Mouse (Mus musculus) gastrocnemius, postnatal 4 days (tissue): ENCODE data around the gene Il22ra1. TPM values are rescaled to one million over a fixed set of nuclear protein-coding genes. Genes with fewer than 3 reads are reported as not detected.
"Not testable (repeated sequence)": the region's sequence is repeated elsewhere in the genome, so short reads cannot be mapped to it uniquely, and the experiment has no call there.

Experiments used
- DNase-seq, 2 experiments: peaks; one replicate each; pipeline ENCODE4 v3.0.0; 2021 to 2022; ENCODE audit warnings: low spot score in 2 of 2, mixed read lengths in 2 of 2
- long read RNA-seq, 2 experiments: library from polyadenylated mRNA; stranded (forward); transcript quantifications; one replicate each; pipeline ENCODE4 v2.0.0; 2021
- total RNA-seq, 2 experiments: library from RNA; stranded (reverse); gene quantifications; 2 replicates each; pipeline ENCODE4 v1.2.3; 2021

Il22ra1 gene
- under 1 TPM in 1 of 2 experiments, not detected in 1; 0.20 TPM for total RNA-seq
- long read RNA-seq, experiment 1 = 0 reads
- long read RNA-seq, experiment 2 = 0 reads

DNA sequence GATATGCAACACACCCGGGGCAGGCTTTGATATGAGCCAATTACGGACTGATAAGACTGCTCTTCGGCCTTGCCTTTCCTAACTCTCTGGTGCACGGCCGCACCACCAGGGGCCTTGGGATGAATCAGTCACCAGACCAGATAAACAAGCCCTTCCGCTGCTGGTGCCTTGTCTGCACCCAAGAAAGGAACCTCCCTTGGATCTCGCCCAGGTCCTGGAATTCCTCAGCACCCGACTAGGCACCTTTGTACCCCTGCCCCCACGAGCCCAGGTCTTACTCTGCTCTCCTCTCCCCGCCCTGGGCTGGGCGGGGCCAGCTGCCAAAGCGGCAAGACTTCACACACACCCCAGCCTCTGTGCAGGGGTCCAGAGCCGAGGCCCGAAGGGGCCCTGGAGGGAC lies at the start of gene Il22ra1:
Il22ra1 (plus strand) TSS at position 356 of the 400 bp plus-strand sequence.
- DNase-seq = no peak

- no peak for DNase-seq
Measured at GRCm38 (mm10) chr4:135679316-135679715, 48.7 kb upstream of the Il22ra1 start.

DNA sequence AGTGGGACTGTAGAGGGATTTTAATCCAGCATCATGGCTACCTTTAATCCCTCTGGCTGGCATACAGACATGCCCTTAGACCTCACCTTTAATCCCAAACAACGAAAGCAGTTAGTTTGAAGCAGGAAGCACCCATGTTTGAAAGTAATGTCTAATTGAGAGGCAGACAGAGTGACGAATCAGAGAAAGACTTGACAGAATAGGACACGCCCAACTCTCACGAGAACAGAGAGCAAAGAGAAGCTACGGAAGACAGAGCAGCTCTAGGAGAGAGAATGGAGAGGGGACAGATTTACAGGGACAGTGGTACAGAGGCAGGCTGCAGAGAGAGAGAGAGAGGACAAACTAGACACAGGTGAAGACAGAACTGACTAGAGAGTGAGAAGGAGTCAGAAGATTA lies 46.2 kb upstream of the Il22ra1 start:
- DNase-seq = no peak

GRCm38 (mm10) chr4:135683553-135683952 lies 44.4 kb upstream of the Il22ra1 start:
- no peak for DNase-seq

DNA sequence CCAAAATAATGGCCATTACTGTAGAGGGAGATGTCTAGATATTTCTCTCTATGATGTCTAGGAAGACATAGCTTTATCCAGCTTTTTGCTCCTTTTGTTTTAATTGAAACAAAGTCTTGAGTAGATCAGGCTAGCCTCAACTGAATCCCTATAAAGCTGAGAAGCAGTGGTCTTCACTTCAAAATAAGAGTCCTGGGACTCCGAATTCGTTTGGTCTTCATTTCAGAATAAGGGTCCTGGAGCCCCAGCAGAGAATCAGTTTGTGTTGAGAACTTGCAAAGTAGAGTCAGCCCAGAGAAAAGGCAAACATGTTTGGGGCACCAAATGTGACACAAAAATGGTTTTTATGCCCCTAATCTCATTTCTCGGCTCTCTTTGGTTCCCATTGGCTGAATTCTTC lies 43.2 kb upstream of the Il22ra1 start:
- DNase-seq = no peak

DNA sequence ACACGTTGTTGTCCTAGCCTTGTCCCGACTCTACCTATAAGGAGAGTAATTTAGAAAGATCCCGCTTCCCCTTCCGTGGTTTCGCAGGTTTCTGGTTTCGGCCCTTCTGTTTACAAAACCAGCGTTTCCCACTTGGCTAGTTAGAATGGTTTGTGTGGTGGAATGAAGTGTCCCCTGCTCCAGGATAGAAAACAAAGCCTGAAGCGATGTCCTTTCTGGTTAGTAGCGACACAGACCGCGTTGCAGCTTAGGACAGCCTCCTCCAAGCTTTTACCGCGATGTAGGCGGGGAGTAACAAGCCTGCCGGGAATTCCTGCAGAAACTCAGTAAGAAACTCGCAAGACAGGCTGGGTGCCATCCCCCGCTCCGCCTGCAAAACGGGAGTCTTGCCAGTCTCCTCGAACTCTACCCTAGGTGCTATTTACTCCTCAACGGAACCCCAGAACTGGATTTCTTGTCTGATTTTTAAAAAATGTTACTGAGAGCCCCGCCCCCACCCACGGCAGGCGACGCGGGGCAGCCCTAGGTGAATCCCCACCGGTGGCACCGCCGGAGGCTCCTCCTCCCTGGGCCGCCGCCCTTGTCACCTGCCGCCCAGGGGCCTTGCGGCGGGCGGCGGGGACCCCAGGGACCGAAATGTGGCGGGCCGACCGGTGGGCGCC lies 41.9 kb upstream of the Il22ra1 start, which contains the start of gene Ifnlr1:
Ifnlr1 (plus strand) TSS at position 382 of the 662 bp plus-strand sequence.
- DNase-seq = no peak

- DNase-seq = no peak
Measured at GRCm38 (mm10) chr4:135686568-135686953, 41.4 kb upstream of the Il22ra1 start.

GRCm38 (mm10) chr4:135689797-135690196 lies 38.2 kb upstream of the Il22ra1 start:
- no peak for DNase-seq

DNA sequence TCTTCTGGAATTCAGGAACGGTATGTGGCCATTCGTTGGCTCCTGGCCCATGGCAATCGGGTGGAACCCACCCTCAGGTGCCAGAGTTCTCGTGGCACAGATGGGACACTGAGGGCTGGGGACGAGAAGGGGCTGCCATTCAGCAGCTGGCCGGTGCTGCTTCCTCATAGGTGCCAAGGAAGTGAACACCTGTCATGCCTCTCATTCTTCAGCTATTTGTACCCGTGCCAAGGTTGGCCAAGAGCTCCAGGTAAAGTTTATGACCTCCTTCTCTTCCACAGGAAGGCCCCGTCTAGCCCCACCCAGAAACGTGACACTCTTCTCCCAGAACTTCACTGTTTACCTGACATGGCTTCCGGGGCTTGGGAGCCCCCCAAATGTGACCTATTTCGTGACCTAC lies 37.7 kb upstream of the Il22ra1 start:
- DNase-seq = no peak

- no peak for DNase-seq
Measured at GRCm38 (mm10) chr4:135692916-135693315, 35.1 kb upstream of the Il22ra1 start.

- DNase-seq = no peak
Measured at GRCm38 (mm10) chr4:135698498-135698897, 29.5 kb upstream of the Il22ra1 start.

DNA sequence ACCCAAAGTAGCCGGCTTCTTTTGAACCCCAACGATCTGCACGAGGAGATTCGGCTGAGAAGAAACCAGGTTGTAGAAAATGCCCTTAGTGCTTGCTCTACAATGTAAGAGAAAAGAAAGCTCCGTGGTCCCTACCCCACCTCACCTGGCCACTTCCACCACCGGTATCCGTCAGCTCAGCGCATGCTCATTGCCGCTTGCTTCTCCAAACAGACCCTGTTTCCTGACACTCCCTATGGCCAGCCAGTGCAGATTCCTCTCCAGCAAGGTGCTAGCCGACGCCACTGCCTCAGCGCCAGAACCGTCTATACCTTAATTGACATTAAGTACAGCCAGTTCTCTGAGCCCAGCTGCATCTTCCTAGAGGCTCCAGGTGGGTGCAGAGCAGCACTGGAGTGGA lies 24.5 kb upstream of the Il22ra1 start:
- no peak for DNase-seq

DNA sequence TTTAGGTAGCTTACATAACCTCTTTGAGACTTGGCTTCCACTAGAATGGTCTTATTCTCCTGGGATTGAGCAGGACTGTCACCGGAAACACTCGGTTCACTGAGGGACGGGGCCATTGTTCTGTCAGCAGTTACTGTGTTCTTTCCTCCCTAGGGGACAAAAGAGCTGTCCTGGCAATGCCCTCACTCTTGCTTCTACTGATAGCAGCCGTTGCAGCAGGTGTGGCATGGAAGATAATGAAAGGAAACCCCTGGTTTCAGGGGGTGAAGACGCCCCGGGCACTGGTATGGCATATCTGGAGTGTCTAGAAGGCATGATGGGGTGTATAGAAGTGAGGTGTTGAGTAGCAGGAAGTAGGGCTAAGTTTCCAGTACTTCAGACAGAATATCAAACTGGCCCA lies 24.0 kb upstream of the Il22ra1 start:
- no peak for DNase-seq

- DNase-seq = no peak
Measured at GRCm38 (mm10) chr4:135706045-135706444, 21.9 kb upstream of the Il22ra1 start.

DNA sequence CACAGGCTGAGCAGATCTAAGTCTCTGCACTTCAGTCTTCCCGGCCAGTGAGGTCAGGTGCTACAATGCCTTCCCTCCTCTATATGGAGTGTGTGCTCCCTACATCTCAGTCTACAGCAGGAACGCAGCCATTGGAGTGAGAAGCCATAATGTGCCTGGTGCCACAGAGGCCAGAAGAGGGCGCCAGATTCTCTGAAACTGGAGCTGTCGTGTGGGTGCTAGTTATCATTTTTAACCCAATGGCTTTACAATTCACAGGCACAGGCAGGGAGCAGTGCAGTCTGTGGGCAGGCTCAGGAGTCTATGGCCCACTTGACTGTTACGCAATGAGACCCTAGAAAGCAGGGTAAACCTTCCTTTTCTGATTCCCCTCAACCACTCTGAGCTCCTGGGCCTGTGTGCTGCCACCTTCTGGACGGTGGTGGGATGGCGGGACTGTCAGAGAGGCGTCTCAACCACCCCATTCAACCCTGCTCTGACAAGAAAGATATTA lies 18.9 kb upstream of the Il22ra1 start:
- peak; percentile 53 to 73 for DNase-seq

GRCm38 (mm10) chr4:135709621-135710020 lies 18.4 kb upstream of the Il22ra1 start:
- no peak for DNase-seq

- DNase-seq = no peak
Measured at GRCm38 (mm10) chr4:135710392-135710791, 17.6 kb upstream of the Il22ra1 start.

- DNase-seq = no peak
Measured at GRCm38 (mm10) chr4:135714776-135715175, 13.2 kb upstream of the Il22ra1 start.

DNA sequence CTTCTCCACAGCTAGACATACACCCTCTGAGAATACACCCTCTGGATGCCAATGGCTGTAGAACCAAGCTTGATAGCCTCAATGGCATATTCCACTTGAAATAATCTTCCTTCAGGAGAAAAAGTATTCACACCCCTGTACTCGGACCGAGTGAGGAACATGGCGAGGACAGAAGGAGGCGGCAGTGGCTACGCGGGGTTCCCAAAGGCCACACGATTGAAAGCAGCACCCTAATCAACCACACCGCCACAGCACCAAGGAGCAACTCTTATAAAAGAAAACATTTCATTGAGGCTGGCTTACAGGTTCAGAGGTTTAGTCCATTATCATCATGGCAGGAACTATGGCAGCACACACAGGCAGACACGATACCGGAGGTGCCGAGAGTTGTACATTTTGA lies 11.5 kb upstream of the Il22ra1 start:
- not testable (repeated sequence) for DNase-seq

DNA sequence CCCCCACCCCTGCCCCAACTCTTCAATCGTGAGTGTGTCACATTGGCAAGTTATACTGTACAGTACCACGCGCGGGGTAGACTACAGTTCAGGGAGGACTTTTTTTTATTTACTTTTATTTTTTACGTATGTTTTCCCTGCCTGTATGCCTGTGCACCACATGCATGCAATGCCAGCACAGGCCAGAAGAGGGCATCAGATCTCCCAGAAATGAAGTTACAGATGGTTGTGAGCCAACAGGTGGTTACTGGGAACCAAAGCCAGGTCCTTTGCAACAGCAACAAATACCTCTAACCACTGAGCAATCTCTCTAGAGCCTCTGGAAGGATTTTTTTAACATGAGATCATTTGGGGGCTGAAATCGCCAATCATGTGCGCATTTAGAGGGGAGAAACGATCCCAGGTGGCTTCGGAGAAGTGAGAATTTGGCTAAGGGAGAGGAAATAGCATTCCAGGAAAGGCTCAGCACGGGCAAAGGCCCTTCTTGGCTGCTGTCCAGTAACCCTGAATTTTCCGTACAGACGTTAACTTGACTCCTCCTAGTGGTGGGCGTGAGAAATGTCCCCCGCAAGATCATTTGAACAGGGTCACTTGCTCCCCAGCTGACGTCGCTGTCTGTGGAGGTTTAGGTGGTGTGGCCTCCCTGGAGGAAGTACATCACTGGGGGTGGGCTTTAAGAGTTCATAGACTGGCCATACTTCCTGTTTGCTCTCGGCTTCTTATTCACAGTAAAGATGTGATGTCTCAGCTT lies 5.3 kb upstream of the Il22ra1 start:
- no peak for DNase-seq

DNA sequence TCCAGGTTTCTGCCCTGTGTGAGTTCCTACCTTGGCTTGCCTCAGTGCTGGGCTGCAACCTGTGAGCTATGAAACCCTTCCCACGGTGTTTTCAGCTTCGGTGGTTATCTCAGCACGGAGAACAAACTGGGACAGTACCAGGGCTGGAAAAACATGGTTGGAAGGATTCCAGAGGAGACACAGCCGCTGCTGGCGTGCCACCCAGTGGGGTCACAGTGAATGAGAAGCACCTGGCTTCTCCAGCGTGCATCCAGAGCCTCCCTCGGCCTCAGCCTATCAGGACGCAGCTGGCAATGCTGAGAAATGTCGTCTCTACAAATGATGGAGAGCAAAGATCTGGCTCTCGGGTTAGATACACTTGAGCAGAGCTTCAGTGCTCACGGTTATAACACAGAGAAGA lies 1.6 kb upstream of the Il22ra1 start:
- no peak for DNase-seq

DNA sequence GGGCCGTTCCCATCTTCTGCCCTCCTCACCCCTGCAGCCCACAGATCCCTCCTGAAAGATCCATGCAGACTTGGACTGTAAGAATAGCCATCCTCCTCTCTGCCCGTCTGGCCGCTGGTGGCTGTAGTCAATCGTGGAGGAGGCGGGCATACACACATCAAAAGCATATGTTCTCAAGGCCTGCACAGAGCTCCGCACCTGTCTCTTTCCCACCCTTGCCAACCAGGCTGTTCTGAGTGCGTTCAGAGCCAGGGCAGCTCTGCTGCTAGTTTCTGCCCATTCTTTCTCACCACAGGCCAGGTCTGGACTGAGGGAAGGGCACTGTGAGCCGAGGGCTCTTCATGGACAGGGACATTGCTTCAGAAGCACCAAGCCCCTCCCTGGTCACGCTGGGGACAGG lies 2.2 kb downstream of the Il22ra1 start:
- no peak for DNase-seq
